Mouse (Mus musculus) C2C12 (cell line): ENCODE results near the gene Ctse. TPM values are rescaled to one million over a fixed set of nuclear protein-coding genes. Genes with fewer than 3 reads are reported as not detected.

Experiments used
- H3K27me3 ChIP-seq: one replicate; pipeline ENCODE4 v1.6.1; 2011; ENCODE audit not compliant: control insufficient read depth, insufficient read depth, insufficient read length
- H3K36me3 ChIP-seq: one replicate; pipeline ENCODE4 v1.6.1; 2011; ENCODE audit not compliant: control insufficient read depth, insufficient read depth
- H3K4me3 ChIP-seq: one replicate; pipeline ENCODE4 v1.5.1; 2011; ENCODE audit warnings: mild to moderate bottlenecking, control low read depth; ENCODE audit not compliant: poor library complexity, insufficient read depth, severe bottlenecking
- H3K79me2 ChIP-seq: one replicate; pipeline ENCODE4 v1.6.1; 2011; ENCODE audit not compliant: control insufficient read depth, insufficient read depth
- H3K79me3 ChIP-seq: one replicate; pipeline ENCODE4 v1.6.1; 2011; ENCODE audit warnings: low read depth, control low read depth
- H3ac ChIP-seq: one replicate; pipeline ENCODE3; 2011; ENCODE audit warnings: low read depth; ENCODE audit not compliant: control insufficient read depth, insufficient read length
- CEBPB ChIP-seq: IDR thresholded peaks from one replicate; pipeline ENCODE4 v1.6.1; 2011; ENCODE audit warnings: low read depth, mild to moderate bottlenecking, control low read depth, moderate library complexity
- CTCF ChIP-seq: IDR thresholded peaks from one replicate; pipeline ENCODE4 v1.5.1; 2011; ENCODE audit not compliant: control insufficient read depth, insufficient read depth, insufficient read length
- FOSL1 ChIP-seq: IDR thresholded peaks from one replicate; pipeline ENCODE4 v1.8.0; 2011; ENCODE audit warnings: mild to moderate bottlenecking, low read length; ENCODE audit not compliant: poor library complexity, insufficient read depth, severe bottlenecking
- MAX ChIP-seq: IDR thresholded peaks from one replicate; pipeline ENCODE4 v1.6.1; 2011; ENCODE audit warnings: mild to moderate bottlenecking, control low read depth
- MYOD1 ChIP-seq: IDR thresholded peaks from one replicate; pipeline ENCODE4 v1.6.1; 2011; ENCODE audit warnings: low read depth; ENCODE audit not compliant: control insufficient read depth, insufficient read length
- MYOG ChIP-seq: IDR thresholded peaks from one replicate; pipeline ENCODE4 v1.6.1; 2011; ENCODE audit not compliant: control insufficient read depth, insufficient read length; ENCODE audit errors: extremely low read depth
- USF1 ChIP-seq: IDR thresholded peaks from one replicate; pipeline ENCODE4 v1.6.1; 2011; ENCODE audit warnings: low read depth, mild to moderate bottlenecking, control low read depth, moderate library complexity
- polyA plus RNA-seq: library from polyadenylated mRNA; unstranded; fragments of >200 nt; fragmentation: generic; extraction: Trizol; gene quantifications from one replicate; pipeline ENCODE4 v1.2.1, GENCODE M21; 2012; ENCODE audit warnings: missing spikeins

The Ctse gene
- polyA plus RNA-seq, 1 experiment, result not detected

GRCm38 (mm10) chr1:131659512-131660085 lies 21.5 kb downstream of the Ctse start:
- TF ChIP-seq CEBPB (no peak), MYOD1 (no peak), FOSL1 (no peak), MAX (no peak), MYOG (no peak), CTCF (no peak)
- Histone ChIP-seq H3K79me3 (no peaks in the 10 kb centered on the region), H3K36me3 (no peaks in the 10 kb centered on the region), H3K4me3 (no peak overlapping the region), H3ac (no peak overlapping the region), H3K79me2 (no peaks in the 10 kb centered on the region), H3K27me3 (no peaks in the 10 kb centered on the region)

GRCm38 (mm10) chr1:131660266-131660665 lies 22.2 kb downstream of the Ctse start:
- Histone ChIP-seq H3K36me3 (no peaks in the 10 kb centered on the region), H3K4me3 (no peak overlapping the region), H3K27me3 (no peaks in the 10 kb centered on the region), H3K79me3 (no peaks in the 10 kb centered on the region), H3ac (no peak overlapping the region), H3K79me2 (no peaks in the 10 kb centered on the region)
- TF ChIP-seq USF1 (no peak), MYOD1 (no peak), FOSL1 (no peak), MYOG (no peak), CTCF (no peak), CEBPB (no peak), MAX (no peak)

- H3K36me3 ChIP-seq, result no peaks in the 10 kb centered on the region
- H3K4me3 ChIP-seq, result no peak overlapping the region
- no peaks in the 10 kb centered on the region for H3K79me3 ChIP-seq
- no peaks in the 10 kb centered on the region for H3K79me2 ChIP-seq
- TF ChIP-seq MYOG, result no peak
- TF ChIP-seq MYOD1, result no peak
- TF ChIP-seq USF1, result no peak
- TF ChIP-seq CTCF, result no peak
- TF ChIP-seq MAX, result no peak
- TF ChIP-seq CEBPB, result no peak
- no peak for TF ChIP-seq FOSL1
- H3ac ChIP-seq, result no peak overlapping the region
- H3K27me3 ChIP-seq, result no peaks in the 10 kb centered on the region
Observed at GRCm38 (mm10) chr1:131660716-131661472, 22.8 kb downstream of the Ctse start.

GRCm38 (mm10) chr1:131661749-131662148 lies 23.6 kb downstream of the Ctse start:
- Histone ChIP-seq H3K79me3 (no peaks in the 10 kb centered on the region), H3K36me3 (no peaks in the 10 kb centered on the region), H3K27me3 (no peaks in the 10 kb centered on the region), H3ac (no peak overlapping the region), H3K79me2 (no peaks in the 10 kb centered on the region), H3K4me3 (no peak overlapping the region)
- TF ChIP-seq MYOD1 (no peak), MYOG (no peak), MAX (no peak), CEBPB (no peak), CTCF (no peak), USF1 (no peak), FOSL1 (no peak)

GRCm38 (mm10) chr1:131663286-131663995 lies 25.3 kb downstream of the Ctse start:
- Histone ChIP-seq H3K27me3 (no peaks in the 10 kb centered on the region), H3ac (no peak overlapping the region), H3K4me3 (no peak overlapping the region), H3K36me3 (no peaks in the 10 kb centered on the region), H3K79me2 (no peaks in the 10 kb centered on the region), H3K79me3 (no peaks in the 10 kb centered on the region)
- TF ChIP-seq FOSL1, result no peak
- TF ChIP-seq USF1, result no peak
- no peak for TF ChIP-seq CEBPB
- TF ChIP-seq CTCF, result no peak
- no peak for TF ChIP-seq MYOG
- TF ChIP-seq MYOD1, result no peak
- TF ChIP-seq MAX, result no peak
